Mouse (Mus musculus) fat pad, adult 2 months (tissue): ENCODE data around the gene Sema3g.

Experiments used
- DNase-seq: peaks from one replicate; pipeline ENCODE4 v3.0.0-alpha.2; 2011; ENCODE audit warnings: low read depth, low spot score; ENCODE audit errors: extremely low read depth

Gene Sema3g

DNA sequence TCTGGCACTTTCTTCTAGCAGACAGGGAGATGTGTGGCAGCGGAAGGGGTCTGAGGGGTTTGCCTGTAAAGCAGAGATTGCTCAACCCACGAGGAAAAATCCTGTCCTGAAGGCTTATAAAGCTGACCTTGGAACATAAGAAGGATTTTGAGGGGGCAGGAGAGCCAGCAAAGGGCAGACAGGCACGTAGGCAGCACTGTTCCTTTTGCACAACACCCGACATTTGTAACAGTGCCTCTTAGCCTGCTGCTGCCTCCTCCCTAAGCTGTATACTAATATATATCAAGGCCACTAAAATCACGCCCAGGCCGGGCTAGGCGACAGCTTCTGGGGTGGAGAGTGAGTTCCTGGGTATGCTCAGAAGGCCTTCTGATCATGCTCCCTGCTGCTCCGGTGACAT lies 12.8 kb downstream of the Sema3g start:
- no peak for DNase-seq

DNA sequence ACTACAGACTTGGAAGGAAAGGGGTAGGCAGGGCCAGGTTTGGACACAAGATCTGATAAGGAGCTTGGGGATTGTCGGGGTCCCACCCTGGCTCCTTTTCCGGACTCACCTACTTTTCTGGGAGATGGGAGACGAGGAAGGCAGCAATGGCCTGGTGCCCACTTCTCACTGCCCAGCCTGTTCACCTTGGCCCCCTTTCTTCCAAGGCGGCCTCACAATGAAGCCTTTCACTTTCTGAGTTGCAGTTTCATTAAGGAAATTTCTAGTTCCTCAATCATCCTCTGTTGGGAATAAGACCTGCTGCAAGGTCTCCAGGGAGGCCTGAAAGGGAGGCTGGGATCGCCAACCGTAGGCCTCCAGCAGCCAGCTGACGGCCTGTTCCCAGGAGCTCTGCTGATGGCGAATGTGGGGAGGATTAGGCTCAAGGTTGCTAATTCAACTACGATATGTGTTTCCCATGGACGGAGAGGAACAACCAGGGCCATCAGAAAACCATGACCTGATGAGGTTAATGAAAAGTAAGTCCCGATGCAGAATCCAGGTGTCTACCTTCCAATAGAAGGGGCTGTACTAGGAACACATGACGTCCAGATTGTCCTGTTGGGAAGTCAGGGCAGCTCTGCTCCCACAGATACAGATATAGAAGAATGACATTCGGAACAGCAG lies 14.9 kb downstream of the Sema3g start:
- no peak for DNase-seq

- no peak for DNase-seq
Observed at GRCm38 (mm10) chr14:31233070-31233995, 15.7 kb downstream of the Sema3g start.

DNA sequence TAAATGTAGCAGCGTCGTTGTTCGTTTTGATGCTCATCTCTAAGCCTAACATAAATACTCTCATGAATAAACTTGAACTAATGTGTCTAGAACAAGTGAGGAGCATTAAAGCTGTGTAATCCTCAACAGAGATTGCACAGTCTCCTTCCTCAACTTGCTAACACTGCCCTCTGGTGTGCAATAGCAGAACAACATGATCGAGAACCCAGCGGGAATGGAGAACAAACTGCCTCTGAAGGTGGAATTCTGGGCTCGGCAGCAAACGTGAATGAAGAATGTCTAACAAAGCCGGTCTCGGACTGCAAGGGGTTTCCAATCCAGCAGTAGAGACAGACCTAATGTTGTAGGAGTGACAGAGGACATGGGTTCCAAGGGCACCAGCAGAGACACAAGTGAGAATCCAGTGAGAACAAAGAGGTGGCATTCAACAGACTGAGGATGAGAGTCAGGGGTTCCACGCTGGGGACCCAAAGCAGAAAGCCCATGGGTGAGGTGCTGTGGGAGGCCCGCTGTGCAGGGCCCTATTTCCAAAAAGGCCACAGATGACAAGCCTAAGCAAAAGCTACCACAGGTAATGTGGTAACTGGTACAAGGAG lies 16.4 kb downstream of the Sema3g start:
- no peak for DNase-seq

- no peak for DNase-seq
Observed at GRCm38 (mm10) chr14:31237101-31237882, 19.6 kb downstream of the Sema3g start.

DNA sequence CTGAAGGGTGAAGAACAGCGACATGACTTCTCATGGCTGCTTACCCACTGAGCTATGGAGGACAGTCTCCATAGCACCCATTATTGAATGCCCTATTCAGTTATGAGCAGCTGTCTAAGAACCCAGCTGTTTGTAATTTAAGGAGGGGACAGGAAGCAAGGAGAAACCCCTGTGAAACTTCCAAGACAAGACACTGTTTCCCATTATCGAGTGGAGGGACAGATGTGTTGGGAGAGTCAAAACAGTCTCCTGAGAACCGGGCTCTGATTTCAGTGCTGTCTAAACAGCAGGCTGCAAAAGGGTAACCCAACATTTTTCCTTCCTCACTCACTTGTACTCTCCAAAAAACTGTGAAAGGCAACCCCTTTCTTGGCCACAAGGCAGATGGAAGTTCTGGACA lies 22.9 kb downstream of the Sema3g start:
- DNase-seq = no peak

- DNase-seq = no peak
Observed at GRCm38 (mm10) chr14:31244777-31245176, 27.1 kb downstream of the Sema3g start.

GRCm38 (mm10) chr14:31245946-31246345 lies 28.3 kb downstream of the Sema3g start:
- DNase-seq = no peak

GRCm38 (mm10) chr14:31248396-31248795 lies 30.7 kb downstream of the Sema3g start:
- DNase-seq = no peak

DNA sequence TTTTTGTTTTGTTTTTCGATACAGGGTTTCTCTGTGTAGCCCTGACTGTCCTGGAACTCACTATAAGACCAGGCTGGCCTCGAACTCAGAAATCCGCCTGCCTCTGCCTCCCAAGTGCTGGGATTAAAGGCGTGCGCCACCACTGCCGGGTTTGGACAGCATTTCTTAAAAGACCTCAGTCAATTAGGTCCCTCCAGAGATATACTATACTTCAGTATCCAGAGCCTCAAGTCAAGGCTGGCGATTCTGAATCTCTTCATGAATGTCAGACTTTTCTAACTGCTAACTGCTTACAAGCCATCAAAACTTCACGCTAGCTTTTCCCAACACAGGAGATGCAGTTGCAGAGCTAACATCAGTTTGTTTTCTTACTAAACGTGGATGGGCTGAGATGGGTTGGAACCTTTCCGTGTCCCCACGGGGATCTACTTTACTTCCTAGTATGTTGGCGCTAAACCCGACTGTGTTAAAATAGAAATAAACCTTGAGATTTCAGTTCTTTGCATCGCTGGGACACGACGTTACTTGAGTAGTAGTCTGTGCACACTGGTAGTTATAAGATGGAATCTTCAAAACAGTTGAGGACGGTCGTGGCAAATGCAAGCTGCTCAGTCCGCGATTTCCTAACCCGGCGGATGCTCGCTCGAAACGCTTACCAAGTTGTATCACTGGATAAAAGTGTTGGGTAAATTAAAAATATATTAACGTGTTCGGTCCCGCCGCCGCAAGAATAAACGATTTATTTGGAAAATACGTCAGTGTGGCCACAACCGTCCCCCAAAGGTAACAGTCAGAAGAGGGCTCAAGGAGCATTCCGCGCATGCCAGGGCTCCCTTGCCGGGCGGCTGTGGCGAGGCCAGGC lies 32.8 kb downstream of the Sema3g start:
- no peak for DNase-seq

- no peak for DNase-seq
Observed at GRCm38 (mm10) chr14:31251084-31251604, 33.5 kb downstream of the Sema3g start, which contains the start of the genes Phf7 and Bap1. Phf7 (minus strand) TSS chr14:31251317. Bap1 (plus strand) TSS chr14:31251450.

- DNase-seq = no peak
Observed at GRCm38 (mm10) chr14:31251626-31252025, 34.0 kb downstream of the Sema3g start.

GRCm38 (mm10) chr14:31252091-31252490 lies 34.4 kb downstream of the Sema3g start:
- DNase-seq = no peak

- DNase-seq = no peak
Observed at GRCm38 (mm10) chr14:31258476-31259050, 40.9 kb downstream of the Sema3g start.

DNA sequence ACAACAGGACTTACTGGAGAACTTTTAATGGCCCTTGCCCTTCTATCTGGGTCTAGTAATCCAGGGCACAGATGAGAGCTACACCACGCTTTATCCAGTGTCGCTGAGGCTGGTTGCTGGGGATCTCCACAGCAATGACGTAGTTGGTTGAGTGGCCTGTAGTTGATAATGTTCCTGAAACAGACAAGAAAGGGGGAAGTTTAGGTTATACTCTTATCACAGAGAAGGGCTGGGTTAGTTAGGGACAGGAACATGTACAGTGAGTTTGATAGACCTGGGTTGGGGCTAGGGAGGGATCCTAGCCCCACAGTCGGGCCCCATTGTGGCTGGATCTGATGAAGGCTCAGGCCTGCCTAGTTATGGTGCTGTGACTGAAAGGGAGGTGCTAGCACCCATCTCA lies 42.7 kb downstream of the Sema3g start:
- no peak for DNase-seq

GRCm38 (mm10) chr14:31260932-31261331 lies 43.3 kb downstream of the Sema3g start:
- DNase-seq = no peak

DNA sequence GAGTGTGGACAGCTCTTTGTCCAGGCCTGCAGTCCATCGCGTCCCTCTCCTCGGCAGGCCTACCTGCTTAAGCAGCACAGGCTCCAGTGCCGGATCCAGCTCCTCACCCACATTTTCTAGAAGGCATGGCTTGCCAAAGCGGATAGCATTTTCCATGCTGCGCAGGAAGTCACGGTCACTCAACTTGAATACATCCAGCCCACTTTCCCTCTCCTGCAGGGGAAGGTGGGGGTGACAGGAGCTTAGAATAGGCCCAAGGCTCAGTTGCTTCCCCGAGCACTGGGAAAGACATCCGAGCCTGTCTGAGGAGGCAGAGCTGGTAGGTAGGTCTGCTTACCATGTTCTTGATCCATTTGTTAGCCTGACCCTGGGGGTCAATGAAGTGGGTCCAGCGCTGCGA lies 50.0 kb downstream of the Sema3g start:
- DNase-seq = no peak

DNA sequence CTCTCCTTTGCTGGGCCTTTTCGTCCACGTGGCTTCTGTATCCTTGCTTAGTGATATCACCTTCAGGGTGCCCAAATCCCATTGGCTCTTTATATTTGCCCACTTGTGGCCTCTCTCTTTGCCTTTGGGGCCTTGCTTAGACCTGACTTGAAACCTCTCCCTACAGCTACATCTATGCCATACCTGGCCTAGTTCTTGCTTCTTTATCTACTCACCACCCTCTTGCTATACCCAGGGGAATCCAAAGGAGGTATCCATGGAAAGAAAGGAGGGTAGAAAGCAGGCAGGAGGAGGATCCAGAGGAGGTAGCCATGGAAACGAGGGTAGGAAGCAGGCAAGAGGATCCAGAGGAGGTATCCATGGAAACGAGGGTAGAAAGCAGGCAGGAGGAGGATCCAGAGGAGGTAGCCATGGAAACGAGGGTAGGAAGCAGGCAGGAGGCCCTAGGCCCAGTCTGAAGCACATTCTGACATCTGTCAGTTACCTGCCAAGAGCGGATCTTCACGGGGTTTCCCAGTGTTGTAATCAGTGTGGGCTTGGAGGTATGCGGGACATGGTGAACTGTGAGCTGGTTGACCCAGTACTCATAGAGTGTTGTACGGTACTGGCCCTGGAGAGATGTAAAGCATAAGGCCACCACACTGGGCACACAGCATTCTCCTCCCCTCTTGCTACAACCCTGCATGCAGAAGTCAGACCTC lies 50.8 kb downstream of the Sema3g start:
- DNase-seq = no peak
